Mouse (Mus musculus) spleen, adult 2 months (tissue): ENCODE results near the gene Morc3.

Experiments used
- CTCF ChIP-seq: fragments of 200-500 bp; IDR thresholded peaks from 2 replicates; pipeline ENCODE4 v1.5.1; 2011; ENCODE audit warnings: mild to moderate bottlenecking, inconsistent platforms; ENCODE audit not compliant: insufficient read depth, insufficient read length, insufficient replicate concordance; ENCODE audit errors: extremely low read depth
- POLR2A ChIP-seq: fragments of 200-500 bp; IDR thresholded peaks from 2 replicates; pipeline ENCODE4 v1.6.1; 2011; ENCODE audit warnings: low read depth, low read length, inconsistent platforms

DNA sequence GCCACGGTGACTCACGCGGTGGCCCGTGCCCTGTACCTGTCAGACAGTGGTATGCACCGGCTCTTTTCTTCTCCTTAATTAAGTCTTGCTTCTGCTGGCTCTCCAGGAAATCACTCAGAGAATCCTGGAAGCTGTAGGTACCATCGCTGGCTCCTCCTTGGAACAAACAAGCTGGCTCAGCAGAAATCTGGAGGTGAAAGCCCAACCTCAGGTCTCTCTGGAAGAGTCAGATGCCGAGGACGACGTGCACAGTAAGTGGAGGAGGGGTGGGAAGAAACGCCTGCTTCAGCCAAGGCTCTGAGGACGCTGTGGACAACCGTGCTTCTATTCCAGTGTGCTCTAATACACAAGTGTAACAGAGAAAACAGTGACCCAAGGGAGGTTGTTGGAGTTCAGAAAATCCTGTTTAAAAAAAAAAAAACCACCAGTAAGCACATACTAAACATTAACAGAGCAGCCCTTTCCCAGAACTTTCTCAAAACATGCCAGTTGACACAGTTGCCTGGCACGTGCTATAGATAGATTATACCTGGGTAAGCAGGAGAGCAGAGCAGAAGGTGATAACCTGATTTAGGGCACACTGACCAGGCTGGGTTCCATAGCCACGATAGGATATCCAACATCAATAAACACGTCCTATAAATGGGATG, 38.8 kb upstream of the Morc3 start:
- TF ChIP-seq CTCF: no peak
- TF ChIP-seq POLR2A: no peak
